Mouse (Mus musculus) small intestine, adult 2 months (tissue): ENCODE results near the gene Anxa11.

Source experiments
- CTCF ChIP-seq: fragments of 200-500 bp; IDR thresholded peaks from 2 replicates; pipeline ENCODE4 v1.5.1; 2012; ENCODE audit warnings: low read depth, mild to moderate bottlenecking, control low read depth, inconsistent platforms, low read length, moderate library complexity, mixed read lengths; ENCODE audit not compliant: insufficient replicate concordance, insufficient read length; ENCODE audit errors: extremely low read depth
- POLR2A ChIP-seq: fragments of 200-500 bp; IDR thresholded peaks from 2 replicates; pipeline ENCODE4 v1.6.1; 2012; ENCODE audit warnings: low read depth, mild to moderate bottlenecking, control low read depth, inconsistent platforms, low read length, moderate library complexity

- TF ChIP-seq POLR2A (no peak), CTCF (no peak)
Measured at GRCm38 (mm10) chr14:25852121-25852561, 10.2 kb downstream of the Anxa11 start.
